Mouse (Mus musculus): ENCODE results near the gene Me1.

- no peak for TF ChIP-seq GATA1 (IDR thresholded peaks at IDR 0.05; ENCODE audit: low read length)
- TF ChIP-seq TAL1 (IDR thresholded peaks at IDR 0.05; ENCODE audit: low read length), result no peak
Observed at GRCm38 (mm10) chr9:86712648-86713047, 16.9 kb upstream of the Me1 start.
